Mouse (Mus musculus) retina, postnatal 7 days (tissue): Measurements from ENCODE around the gene Ippk.
A peak's percentile ranks its signal among the peaks of the same experiment; 100 is the strongest.

Source experiments
- DNase-seq: peaks from one replicate; pipeline ENCODE4 v3.0.0-alpha.2; 2012; ENCODE audit warnings: low read depth, low spot score

Gene Ippk

DNA sequence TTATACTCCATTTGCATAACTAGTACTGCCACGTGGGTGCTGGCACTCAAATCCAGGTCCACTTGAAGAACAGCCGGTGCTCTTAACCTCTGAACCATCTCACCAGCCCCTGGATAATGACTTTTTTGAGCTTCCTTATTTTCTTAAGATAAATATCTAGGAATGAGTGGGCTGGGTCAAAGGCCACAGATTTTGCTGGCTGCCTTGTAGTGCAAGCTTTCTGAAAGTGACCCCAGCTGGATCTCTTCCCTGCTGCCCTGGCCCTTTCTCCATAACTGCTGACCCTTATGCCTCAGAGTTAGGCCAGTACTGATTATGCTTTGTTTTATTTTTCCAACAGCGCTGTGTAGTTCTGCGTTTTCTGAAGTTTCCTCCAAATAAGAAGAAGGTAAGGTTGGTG, 9.5 kb downstream of the Ippk start:
- no peak for DNase-seq

DNA sequence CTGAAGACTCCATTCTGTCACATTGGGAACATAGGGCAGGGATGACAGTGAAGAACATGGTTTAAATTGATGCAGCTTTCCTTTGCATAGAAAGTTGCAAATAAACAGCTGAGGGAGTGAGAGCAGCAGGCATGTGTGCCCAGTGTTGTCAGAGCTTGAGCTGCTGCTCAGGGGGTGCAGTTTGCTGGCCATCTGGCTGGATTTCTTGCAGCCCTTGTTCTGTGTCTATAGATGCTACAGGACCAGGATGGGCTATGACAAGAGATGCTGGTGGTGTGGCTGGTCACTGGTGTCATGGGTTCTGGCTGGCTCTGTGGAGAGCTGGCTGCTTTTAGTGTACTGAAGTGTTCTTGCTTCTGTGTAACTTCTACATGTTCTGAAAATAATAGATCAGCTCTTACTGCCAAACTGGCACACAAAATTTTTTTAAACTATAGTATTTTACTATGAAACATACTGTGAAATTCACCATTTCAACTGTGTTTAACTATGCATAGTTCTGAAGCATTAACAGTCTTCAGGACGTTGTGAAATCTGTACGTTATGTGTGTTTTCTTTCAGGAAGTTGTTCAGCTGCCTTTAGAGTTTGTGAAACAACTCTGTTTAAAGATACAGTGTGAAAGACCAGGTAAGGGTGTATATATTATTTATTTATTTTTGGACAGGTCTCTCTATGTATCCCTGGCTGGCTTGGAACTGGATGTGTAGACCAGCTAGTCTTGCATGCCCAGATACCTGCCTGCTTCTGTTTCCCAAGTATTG, 12.4 kb downstream of the Ippk start:
- DNase-seq = no peak

DNA sequence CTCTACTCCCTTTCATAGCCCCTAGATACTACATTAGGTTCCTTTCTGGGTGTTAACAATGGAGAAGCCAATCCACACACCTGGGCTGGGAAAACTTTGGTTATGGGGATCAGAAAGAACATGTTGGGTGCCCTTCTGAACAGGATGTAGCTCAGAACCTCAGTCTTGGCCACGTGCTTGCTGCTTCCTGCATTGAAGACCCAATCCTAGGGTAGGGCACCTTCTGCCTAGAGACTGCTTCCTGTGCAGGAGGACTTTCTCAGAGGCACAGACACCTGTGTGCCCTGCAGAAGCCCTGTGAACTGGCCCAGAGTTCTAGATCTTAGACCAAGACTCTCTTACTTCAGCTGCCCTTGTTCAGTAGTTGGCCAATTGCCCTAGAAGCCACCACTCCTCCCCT, 14.7 kb downstream of the Ippk start:
- DNase-seq = no peak

DNA sequence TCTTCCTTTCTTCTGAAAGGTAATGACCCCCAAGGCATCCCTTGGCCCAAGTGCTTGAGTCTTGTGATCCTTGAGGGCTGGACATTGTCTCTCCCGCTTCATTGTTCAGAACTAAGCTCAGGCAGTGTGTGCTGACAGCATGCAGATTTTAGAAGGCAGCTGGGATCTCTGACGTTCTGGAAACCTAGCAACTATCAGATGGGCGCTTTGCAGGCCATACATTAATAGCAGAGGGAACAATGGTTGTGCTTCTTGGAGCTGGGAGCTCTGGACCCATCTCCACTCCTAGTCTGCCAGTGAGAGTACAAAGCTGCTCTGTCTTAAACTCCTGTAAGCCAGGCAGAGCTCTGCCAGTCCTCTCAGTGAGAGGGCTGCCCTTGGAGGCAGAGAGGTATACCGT, 15.1 kb downstream of the Ippk start:
- no peak for DNase-seq

DNA sequence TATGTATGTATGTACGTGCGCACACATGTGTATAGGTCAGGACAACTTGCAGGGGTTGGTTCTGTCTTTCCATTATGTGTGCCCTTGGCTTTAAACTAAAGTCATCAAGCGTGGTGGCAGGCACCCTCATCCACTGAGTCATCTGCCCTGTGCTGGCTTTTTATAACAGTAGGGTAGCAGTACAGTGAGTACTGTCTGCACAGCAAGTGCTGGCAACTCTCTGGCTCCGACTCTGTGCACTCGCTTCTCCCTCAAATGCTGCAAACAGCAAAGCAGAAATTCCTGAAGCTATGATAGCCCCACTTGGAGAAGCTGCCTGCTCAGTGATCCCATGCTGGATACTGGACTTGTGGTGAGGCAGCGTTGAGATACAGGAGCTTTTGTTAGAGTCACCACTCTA, 23.4 kb downstream of the Ippk start:
- no peak for DNase-seq

DNA sequence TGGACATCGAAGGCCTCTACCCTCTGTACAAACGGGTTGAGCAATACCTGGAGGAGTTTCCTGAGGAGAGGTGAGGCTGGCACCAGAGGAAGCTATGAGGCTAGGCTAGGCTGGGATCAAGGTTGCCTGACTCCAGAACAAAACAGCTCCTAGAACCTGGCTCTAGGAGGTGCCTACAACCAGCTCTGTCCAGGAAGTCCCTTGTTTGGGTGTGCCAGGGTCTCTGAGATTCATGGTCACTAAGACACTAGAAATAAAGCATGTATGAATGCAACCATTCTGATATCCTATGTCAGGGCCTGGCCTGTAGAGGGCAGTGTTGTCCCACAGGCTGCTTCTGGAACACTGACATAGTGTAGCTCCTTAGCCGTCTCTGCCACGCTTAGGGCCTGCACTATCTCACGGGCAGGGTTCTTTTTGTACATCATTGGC, 28.3 kb downstream of the Ippk start:
- DNase-seq = peak; percentile 66

DNA sequence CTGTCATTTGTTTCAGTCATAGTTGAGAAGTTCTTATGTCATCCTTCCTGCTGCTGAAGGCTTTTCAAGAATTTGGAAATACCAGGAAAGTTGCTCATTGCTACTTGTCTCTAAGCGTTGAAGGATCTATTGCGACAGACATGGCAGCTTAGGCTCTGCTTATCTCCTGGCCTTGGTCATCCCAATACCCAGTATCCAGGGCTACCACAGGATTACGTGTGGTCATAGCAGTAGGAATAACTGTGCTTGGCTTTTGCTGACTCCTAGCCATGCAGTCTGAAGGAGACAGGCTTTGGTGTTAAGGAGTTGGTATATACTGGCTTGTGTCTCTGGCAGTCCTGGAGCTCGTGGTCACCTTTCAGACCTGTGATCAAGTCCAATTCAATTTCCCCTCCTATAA, 39.2 kb downstream of the Ippk start:
- DNase-seq = no peak

DNA sequence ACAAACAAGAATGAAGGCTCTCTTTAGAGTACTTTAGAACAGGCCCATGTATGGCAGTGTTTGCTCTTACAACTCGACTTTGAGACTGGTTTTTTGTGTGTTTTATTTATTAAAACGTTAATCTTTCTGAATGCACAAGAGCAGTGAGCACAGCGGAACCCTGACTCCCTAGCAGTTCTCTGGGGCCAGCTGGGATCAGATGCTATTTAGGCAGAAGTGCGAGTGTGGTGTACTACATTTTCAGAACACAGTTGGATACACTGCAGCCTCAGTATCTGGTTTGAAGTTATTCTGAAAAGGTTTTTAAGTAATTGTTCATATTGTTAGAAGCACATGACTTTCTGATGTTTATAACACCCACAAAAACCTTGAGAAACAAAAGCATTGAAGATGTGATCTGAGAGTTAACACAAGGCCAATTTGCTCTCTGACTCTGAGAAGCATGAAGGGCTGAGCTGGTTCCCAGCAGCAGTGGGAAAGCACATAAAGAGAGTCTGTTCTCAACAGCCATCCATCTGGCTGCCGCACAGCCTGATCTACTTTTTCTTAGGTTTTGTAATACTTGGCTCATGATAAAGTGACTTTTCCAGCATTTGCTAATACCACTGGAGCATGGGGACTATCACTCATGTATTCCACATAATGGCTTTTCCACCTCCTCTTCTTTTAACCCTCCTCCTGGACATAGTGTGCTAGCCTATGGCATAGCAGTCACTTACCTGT, 39.8 kb downstream of the Ippk start:
- no peak for DNase-seq

DNA sequence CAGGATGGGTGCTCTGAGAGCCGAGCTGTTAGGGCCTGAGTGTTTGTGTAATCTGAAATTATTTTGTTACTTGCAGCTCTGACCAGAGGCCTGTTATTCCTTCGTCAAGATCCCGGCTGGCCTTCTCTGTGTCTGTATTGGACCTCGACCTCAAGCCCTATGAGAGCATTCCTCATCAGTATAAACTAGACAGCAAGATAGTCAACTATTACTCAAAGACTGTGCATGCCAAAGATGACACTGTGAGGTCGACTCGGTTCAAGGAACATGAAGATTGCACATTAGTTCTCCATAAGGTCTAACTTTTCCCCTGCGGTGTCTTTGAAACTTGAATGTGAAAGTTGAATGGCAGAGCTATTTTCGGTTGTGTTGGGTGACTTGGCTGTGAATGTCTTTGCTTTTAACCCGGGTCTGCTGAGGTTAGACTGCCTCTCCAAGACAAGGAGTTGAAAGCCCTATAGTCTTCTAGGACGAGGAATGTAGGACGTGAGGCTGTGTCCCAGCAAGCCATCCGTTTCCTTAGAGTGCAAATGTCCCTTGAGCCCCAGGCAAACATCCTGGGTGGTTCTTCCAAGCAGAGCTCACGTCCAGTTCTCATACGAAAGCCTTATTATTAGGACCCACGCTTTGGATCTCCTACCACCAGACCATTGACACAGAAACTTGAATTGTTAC, 40.5 kb downstream of the Ippk start:
- DNase-seq = no peak

DNA sequence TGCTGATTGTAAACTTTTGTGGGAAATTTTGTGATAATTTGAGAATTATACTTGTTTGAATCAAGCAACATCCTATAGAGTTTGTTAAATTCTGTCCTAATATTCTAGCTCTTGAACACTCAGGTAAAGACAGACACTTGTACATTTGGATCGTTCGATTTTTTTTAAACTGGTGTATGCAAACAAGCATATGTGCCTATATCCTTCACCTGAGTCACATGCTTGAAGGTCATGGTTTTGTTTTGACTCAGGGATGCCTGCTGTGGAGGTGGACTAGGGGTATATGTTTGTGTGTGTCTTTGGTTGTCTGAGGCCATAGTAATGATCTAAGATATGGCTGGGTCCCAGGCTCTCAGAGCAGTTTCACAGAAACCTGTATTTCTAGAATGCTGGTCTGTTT, 41.9 kb downstream of the Ippk start:
- DNase-seq = no peak

DNA sequence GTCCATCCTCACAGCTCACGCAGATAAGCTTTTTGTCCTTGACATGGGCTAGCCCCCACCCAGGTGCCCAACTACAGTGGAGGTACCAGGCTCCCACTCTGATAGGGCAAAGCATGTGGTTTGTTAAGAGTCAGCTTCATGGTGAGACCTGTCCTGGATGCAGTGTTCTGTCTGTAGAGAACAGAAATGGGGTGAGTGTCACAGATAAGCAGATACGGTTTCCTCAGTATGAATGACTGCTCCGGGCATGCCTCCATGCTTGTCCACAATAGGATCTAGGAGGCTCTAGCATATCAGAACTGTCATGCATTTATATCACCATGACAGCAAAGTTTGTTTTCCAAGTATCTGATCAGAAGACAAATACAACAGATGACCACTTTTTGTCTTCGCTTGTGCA, 44.8 kb downstream of the Ippk start:
- no peak for DNase-seq

DNA sequence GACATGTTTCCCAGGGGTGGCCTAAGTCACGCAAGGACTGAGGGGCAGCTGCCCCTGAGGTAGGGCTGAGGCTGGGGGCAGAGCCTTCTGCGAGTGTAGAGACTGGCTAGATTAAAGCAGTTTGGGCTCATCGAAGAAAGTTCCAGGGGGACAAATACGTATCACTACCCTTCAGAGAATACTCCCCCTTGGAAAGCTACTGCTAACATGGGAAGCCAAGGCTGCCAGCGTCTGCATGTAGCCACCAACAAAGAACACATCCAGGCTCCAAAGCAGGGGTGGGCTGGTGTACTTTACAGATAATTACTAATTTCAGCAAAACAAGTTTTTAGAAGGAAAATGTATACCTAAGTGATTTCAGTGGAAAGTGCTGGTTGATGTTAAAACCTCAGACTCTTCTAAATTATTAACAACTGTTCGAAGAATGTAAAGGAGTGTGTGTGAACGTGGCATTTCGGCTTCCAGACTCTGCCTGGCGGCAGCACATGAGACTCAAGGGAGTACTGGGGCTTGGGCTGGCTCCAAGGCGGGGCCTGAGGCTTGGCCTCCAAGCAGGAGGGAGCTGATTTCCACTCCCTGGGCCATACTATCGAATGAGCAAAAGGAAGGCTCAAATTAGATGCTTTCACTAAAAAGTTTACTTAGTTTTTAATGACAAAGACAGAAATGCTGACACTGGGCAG, 45.5 kb downstream of the Ippk start:
- DNase-seq = no peak

DNA sequence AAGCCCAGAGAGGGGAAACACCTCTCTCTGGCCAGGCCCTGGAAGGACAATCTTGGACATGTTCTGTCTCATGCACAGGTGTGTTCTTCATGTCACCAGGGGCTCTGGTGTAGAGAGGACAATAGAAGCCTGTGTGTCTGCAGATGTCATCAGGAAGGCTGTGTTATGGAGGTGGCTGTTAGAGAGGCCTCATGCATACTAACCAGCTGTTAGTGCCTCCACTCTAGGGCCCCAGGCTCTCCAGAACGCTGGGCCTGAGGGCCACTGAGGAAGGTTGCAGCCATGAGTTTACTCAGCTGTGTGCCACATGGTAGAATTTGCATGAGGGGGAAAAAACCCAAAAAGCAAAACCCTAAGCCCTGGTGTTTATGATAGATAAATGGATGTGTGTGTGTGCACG, 46.5 kb downstream of the Ippk start:
- no peak for DNase-seq

DNA sequence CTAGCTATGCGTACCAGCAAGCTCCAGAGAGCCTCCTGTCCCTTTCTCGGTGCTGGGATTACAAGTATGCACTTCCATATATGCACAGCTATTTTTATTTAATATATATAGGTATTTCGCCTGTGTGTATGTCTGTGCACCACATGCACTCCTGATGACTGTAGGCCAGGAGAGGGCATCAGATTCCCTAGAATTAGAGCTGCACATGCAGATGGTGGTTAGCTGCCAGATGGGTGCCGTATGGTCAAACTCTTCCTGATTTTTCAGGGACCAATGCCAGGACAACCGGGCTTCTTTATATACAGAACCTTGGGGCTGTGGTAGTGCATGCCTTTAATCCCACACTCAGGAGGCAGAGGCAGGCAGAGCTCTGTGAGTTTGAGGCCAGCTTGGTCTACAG, 48.0 kb downstream of the Ippk start:
- no peak for DNase-seq

DNA sequence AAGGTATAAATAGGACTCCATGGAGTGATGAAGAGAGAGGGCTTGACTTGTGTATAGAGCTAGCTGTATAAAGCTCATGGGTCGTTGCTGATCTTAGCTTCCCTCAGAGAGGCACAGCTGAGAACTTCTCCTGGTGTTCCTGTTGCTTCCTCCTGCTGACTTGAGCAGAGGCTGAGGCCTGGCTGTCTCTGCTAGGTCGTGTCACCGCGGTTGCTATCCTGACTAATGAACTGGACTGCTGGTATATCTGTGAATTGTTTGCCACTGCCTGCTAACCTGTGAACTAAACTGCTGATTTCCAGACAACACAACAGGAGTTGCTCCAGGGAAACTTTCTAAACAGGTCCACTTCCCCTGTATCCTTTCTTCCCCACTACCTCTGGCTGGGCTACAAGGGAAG, 49.3 kb downstream of the Ippk start:
- DNase-seq = no peak

DNA sequence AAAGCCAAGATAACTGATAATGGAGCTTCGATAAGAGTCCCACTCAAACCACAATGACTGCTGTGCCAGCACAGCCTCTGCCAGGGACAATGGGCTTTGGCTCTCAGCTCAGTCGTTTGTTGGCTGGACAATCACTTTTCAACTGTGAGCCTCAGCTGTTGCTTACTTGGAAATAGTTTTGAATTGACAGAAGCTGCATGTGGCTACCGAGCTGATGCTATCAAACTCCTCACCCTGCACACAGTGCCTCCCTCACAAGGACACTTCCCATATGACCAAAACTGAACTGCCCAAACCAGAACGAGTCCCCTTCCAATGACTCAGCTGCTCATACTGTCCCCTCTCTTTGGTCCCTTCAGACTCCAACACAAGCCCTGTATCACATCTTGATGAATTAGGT, 49.8 kb downstream of the Ippk start:
- no peak for DNase-seq

DNA sequence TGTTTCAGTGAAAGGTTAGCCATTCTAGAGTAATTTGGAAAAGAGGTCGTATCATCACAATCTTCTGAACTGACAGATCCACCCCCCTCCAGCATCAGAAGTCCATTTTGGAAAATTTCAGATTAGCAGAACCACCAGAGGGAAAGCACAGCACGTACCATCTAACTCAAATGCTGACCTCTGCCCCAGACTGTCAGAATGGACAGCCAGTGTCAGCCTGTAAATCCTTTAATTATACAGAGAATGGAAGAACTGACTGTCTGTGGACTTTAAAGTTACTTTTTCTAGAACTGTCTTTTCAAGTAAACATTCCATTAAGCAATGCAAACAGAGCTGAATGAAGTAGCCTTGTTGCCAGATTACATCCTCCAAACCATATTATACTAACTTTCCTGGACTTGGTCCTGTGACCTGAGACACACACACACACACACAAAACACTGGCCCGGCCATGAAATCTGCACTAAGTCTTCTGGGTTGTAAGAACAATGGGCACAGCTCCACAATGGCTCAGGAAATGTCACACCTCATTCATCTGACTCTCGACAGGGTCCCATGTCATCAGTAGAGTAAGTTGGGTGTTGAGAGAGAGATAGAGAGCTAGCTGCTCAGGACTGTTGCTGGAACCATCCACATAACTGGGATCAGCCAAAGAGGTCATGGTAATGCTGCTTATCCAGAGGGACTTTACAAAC, 51.1 kb downstream of the Ippk start:
- DNase-seq = no peak

DNA sequence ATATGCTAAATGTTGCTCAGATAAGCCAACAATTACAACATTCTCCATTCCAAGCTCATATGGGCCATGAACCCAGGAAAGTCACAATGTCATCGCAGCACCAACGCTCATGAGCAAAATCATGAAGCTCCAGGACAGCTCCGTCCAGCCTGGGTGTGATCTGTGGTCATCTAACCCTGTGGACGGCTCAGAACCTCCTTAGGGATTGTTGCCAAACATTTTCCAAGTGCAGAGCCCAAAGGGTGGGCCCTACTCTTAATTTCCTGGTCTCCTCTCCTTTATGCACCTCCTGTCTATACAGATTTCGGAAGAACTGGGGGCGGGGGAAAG, 51.6 kb downstream of the Ippk start:
- DNase-seq = no peak

DNA sequence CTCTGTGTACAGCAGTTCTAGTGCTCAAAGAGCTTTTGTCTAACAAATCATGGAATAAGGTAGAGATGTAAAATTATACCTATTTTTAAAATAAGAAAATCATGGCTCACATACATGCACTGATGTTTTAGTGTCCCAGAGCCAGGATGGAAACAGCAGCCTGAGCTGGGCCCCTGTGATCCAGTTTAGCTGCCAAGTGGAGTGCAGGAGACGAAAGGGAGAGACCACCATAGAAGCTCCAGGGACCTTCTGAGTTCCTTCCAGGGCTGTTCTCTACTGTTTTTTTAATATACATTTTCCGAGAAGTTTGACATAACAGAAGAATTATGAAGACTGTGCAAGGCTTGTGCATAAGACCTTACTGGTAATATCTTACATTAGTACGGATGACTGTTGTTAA, 56.8 kb downstream of the Ippk start:
- no peak for DNase-seq

DNA sequence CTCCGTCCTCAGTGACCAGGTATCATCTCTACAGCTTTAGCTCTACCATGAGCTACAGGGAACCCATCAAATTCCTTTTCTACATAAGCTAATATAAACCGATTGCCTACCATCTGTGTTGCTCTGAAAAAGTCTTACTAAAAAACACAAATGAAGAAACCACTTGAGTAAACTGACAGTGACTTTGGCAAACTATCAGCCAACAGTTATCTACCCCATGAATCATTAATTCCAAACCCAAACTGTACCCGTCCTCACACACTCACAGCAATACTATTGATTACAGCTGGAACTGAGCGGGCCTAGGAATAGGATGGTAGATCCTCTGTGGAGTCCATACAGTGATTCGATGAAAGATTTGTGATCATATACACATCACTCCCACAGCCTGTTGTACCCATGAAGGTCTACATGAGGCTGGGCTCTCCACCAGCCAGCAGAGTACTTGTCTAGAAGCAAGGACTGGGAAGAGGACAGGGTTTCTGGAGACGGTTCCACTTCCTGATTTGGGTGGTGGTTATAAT, 57.9 kb downstream of the Ippk start:
- DNase-seq = no peak

DNA sequence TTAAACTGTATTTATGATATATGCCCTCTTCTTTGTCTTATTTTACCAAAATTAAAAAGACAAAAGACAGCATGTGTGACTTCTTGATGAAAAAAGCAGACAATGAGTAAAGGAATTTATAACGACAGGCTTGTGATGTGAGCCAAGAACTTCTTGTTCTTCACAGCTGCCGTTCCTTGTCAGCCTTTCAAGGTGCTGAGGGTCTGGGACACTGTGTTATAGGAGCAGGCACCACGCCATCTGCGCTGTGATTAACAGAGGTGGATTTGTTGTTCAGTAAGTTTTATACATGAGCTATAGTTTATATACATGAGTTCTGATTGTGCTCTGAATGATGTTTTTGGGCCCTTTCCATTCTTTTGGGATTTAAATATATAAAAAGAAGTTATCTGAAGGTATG, 58.4 kb downstream of the Ippk start:
- DNase-seq = no peak

DNA sequence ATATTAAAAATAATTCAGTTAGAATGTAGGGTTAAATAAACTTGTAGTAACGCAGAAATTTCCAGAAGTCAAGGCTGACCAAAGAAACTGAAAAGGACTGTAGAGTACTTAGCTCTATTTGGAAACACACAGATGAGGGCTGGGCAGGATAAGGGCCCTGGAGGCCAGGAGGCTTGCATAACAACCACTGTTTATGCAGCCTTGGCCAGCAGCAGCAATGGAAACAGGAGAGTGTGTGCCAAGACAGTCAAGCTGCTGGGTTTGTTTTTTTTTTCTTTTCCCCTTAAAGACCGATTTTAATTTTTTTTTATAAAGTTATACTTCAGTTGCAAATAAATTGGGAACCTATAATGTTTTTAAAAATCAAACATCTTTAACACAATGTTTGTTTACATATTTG, 59.0 kb downstream of the Ippk start:
- DNase-seq = no peak
